Mouse (Mus musculus): Measurements from ENCODE around the gene Nek9. TPM values are rescaled to one million over a fixed set of nuclear protein-coding genes. Genes with fewer than 3 reads are reported as not detected.
"Not testable (repeated sequence)": the region's sequence is repeated elsewhere in the genome, so short reads cannot be mapped to it uniquely, and the experiment has no call there.

Nek9 gene
- total RNA-seq, 2 experiments from 2014 or later: 90.7 to 95.5 TPM

DNA sequence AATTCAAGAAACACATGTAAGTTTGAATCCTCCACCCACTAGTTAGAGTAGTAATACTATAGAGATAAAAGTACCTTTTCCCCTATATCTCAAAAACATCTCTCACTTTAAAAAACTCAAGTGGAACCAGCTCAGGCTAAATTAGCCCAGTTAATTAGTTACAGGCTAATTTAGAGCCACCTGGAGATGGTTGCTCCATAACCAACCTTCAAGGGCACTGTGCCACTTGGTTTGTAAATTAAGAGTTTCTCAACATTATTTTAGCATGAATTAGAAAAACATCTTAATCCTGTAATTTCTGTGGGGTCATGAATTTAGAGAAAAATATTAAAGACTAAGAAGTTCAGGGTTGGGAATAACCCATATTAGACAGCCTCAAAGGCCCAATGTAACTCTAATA, 47.6 kb downstream of the Nek9 start:
- no peak for DNase-seq (ENCODE audit: low spot score in 2 of 2)

GRCm38 (mm10) chr12:85290633-85291032, 48.5 kb downstream of the Nek9 start:
- DNase-seq (ENCODE audit: low spot score in 2 of 2): no peak

- no peak for DNase-seq (ENCODE audit: low spot score in 2 of 2)
Observed at GRCm38 (mm10) chr12:85289157-85290000, 49.8 kb downstream of the Nek9 start.

DNA sequence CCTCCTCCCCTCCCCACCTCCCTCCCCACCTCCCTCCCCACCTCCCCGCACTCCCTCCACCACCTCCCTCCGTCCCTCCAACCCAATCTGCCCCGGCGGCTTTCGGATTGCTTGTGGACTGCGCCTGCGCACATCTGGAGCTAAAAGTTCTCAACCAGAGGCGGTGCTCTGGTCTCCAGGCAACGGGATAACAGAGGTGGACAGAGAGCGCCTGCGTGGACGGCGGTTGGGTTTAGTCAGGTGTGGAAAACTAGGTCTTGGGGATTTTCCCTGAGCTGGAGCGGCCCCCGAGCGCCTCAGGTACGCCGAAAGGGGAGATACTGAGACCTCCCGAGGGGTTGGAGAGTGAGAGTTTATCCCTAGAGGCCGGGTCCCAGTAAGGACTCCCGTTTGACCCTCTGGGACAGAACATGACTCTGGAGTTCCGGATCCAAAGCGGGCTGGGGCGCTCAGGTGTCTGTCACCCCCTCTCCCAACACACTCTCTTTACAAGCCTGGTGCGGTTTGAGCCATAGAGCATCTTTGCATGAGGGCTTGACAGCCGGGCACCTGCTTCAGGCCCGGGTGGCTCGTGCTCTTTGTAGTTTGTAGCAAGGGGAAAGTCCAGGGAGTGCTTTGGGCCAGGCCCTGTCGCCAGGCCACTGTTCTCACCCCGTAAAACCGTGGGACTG, 50.5 kb downstream of the Nek9 start, which contains the start of gene Zc2hc1c:
TSS of gene Zc2hc1c (plus strand) at position 106 of the 671 bp plus-strand sequence.
- DNase-seq (ENCODE audit: low spot score in 2 of 2): peak; percentile 76 to 80

GRCm38 (mm10) chr12:85287809-85288485, 51.2 kb downstream of the Nek9 start, which contains the start of gene Acyp1:
Acyp1 (minus strand) TSS chr12:85288438.
- peak; percentile 36 to 46 for DNase-seq (ENCODE audit: low spot score in 2 of 2)

GRCm38 (mm10) chr12:85286941-85287340, 52.2 kb downstream of the Nek9 start:
- DNase-seq (ENCODE audit: low spot score in 2 of 2): no peak

DNA sequence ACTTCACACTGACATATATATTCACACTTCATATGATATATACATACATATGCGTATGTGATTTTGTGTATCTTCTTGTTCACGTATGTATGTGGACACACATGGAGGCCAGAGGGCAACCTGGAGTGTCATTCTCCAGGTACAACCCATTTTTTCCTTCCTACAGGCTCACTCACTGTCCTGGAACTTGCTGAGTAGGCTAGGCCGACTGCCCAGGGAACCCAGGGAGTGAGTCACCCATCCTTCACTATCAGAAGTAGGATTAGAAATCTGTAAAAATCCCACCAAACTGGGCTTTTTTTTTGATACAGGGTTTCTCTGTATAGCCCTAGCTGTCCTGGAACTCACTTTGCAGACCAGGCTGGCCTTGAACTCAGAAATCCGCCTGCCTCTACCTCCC, 54.2 kb downstream of the Nek9 start:
- DNase-seq (ENCODE audit: low spot score in 2 of 2): no peak

- no peak for DNase-seq (ENCODE audit: low spot score in 2 of 2)
Observed at GRCm38 (mm10) chr12:85284331-85284730, 54.8 kb downstream of the Nek9 start.

- DNase-seq (ENCODE audit: low spot score in 2 of 2): not testable (repeated sequence)
Observed at GRCm38 (mm10) chr12:85281756-85282155, 57.4 kb downstream of the Nek9 start.

- DNase-seq (ENCODE audit: low spot score in 2 of 2): no peak
Observed at GRCm38 (mm10) chr12:85280845-85281651, 58.1 kb downstream of the Nek9 start.

- peak; percentile 95 for DNase-seq (ENCODE audit: low spot score in 2 of 2)
Observed at GRCm38 (mm10) chr12:85280105-85280844, 58.9 kb downstream of the Nek9 start.

DNA sequence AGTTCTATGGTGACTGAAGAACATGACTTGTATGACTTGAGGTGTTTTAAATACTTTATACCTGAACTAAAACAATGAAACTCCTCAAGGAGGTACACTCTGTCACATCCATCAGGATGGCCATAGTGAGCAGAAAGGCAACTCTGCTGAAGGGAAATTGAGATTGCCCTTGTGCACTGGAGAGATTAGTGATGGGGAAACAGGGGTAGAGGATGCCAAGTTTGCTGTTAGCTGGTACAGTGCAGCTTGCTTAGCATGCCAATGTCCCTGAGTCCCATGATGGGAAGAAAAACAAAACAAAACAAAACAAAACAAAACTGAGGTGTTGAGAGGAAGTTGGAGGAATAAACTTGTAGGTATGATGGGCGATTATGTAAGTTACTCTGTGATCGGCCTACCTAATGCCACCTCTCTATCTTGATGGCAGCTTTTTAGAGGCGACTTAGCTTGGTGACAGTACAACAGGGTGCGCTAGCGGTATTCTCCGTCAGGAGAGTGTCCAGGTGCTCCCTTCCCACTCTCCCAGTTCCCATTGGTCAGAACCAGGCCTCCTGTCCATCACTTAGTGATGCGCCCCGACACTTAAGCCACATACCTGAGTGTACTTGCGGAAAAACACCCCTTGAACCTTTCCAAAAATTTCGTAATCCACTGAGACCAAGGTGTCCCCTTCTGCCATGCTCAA, 59.6 kb downstream of the Nek9 start:
- DNase-seq (ENCODE audit: low spot score in 2 of 2): no peak

- DNase-seq (ENCODE audit: low spot score in 2 of 2): no peak
Observed at GRCm38 (mm10) chr12:85278919-85279318, 60.2 kb downstream of the Nek9 start.

GRCm38 (mm10) chr12:85276273-85276672, 62.9 kb downstream of the Nek9 start:
- no peak for DNase-seq (ENCODE audit: low spot score in 2 of 2)

- no peak for DNase-seq (ENCODE audit: low spot score in 2 of 2)
Observed at GRCm38 (mm10) chr12:85273508-85273907, 65.7 kb downstream of the Nek9 start.

GRCm38 (mm10) chr12:85271843-85272206, 67.3 kb downstream of the Nek9 start:
- no peak for DNase-seq (ENCODE audit: low spot score in 2 of 2)

GRCm38 (mm10) chr12:85271132-85271842, 67.9 kb downstream of the Nek9 start:
- no peak for DNase-seq (ENCODE audit: low spot score in 2 of 2)

DNA sequence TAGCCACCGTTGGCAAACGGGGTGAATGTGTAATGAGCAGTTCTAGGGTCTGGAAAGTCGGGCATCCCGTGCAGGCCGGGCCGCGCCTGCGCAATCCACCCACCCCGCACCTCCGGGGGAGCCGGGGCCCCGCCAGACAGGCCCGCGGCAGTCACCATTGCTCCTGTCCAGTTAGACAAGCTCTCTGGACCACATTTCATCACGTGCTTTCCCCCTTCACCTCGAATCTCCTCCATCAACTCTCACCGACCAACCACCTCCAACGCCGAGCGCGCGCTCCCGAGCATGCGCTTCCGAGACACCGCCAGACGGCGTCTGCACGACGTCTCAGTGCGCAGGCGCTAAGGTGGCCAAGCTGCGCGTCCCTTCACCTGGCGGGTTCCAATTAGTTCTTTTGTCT, 68.8 kb downstream of the Nek9 start, which contains the start of gene Mlh3:
TSS of gene Mlh3 (minus strand) at position 281 of the 400 bp plus-strand sequence.
- DNase-seq (ENCODE audit: low spot score in 2 of 2): peak; percentile 78 to 81

DNA sequence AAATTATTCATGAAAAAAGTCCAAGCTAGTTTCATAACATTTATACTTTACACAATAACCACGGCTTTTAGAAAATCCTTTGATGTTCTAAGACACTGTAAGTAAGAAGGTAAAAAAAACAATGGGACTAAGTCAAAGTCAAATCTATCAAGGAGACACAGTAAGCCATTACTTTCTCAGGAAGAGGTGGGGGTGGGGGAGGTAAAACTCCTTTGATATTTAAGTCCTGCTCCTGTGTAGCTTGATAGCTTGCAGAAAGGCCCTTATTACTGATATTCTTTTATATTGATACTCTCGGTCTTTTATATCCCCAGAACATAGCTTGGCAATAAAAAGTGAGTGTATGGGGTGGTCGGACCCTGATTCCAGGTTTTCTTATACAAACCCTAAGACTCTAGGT, 69.3 kb downstream of the Nek9 start:
- DNase-seq (ENCODE audit: low spot score in 2 of 2): no peak
